Mouse (Mus musculus) layer of hippocampus, postnatal 25 days (tissue): ENCODE measurements around the gene Esrrg. TPM values are rescaled to one million over a fixed set of nuclear protein-coding genes. Genes with fewer than 3 reads are reported as not detected.

Experiments used
- DNase-seq, 2 experiments: peaks; one replicate each; pipeline ENCODE4 v3.0.0; 2022; ENCODE audit warnings: mixed read lengths in 2 of 2, low spot score in 1 of 2; ENCODE audit errors: extremely low spot score in 1 of 2
- total RNA-seq, 2 experiments: library from RNA; stranded (reverse); gene quantifications; 2 replicates each; pipeline ENCODE4 v1.2.3; 2021

The Esrrg gene
- total RNA-seq, 2 experiments from 2014 or later = 12.0 to 12.6 TPM

DNA sequence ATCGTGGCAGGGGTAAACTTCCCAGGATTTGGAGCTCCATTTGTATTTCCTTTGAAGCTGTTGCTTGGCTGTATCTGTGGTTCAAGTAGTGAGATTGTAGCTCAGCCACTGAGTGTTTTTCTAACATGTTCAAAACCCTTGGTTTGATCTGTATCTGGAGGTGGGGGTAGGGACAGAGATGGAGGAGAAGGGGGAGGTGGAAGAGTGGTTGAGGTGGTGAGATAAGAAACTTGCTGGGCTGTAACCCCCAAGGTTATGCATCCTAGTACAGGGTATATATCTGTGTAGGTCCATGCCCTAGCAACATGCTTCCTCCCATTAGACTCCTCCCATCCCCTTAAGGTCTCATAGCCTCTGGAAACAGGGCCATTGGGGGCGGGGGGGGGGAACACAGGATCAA is 92.4 kb downstream of the Esrrg start:
- no peak for DNase-seq

DNA sequence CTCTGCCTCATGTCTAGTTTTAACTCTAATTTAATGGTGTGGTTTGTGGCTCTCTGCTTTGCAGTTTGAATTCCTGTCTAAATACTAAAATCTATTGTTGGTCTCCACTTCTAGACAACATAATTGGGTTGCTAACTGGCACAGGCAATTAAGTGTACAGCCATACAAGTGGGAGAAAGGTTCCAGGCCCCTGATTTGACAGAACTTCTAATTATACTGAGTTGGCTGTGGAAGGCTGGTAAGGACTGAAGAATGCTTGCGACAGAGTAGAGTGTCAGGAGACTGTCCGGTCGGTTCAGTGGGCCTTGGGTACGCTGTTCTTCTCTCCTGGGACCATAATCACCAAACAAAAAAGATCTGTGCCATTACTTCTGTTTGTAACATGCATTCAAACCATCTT is 96.3 kb downstream of the Esrrg start:
- DNase-seq = no peak

DNA sequence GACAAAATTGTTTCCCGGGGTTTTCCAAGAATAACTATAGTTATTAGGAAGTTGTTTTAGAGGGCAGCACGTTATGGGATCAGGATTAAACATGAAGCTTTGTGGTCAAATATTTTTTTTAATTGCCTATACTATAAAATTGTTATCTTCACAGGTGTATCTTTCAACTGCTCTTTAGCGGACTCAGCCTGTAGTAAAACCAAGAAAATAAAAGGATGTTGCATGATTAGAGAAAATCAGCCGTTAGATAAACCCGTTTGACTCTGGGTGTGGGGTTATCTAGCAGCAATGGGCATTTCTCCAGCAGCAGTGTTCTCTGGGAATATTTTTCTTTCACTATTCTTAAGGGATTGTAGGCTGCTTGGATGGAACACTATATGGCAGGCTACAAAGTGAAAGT is 96.8 kb downstream of the Esrrg start:
- no peak for DNase-seq

DNA sequence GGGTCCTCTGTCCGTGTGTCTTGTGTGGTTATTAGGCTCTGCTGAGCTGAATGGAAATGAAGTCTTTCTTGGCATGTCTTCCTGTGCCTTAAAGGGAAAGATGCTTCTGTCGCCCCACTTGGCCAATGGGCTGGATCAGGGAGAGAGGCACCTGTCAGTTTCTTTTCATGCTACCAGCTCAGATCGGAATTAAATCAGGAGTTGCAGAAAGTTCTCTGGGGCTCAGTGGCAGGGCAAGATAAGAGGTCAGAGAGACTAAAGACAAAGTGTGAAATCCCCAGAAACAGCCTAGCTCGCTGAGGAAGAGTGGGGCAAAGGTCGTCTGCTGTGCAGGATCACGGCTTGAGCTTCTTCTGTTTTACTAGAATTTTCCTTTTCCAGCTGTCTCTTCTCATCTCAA is 97.5 kb downstream of the Esrrg start:
- DNase-seq = no peak

DNA sequence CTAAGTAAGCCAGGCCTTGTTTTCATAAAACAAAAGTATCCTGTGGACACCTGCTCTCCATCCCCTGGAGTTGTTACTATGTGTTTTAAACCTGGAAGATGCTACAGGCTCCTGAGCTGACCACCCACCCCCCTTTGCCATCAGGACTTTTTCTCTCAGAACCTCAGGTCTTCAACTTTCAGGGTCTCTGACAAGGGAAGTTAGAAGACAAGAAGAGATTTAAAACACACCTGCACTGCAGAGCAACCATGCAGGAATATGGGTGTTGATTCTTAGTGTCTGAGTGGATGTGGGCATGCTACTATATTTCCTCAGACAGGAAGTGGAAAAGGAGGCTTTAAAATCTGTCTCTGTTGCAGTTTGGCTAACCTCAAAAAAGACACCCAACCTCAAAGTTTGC is 98.6 kb downstream of the Esrrg start:
- DNase-seq = no peak

DNA sequence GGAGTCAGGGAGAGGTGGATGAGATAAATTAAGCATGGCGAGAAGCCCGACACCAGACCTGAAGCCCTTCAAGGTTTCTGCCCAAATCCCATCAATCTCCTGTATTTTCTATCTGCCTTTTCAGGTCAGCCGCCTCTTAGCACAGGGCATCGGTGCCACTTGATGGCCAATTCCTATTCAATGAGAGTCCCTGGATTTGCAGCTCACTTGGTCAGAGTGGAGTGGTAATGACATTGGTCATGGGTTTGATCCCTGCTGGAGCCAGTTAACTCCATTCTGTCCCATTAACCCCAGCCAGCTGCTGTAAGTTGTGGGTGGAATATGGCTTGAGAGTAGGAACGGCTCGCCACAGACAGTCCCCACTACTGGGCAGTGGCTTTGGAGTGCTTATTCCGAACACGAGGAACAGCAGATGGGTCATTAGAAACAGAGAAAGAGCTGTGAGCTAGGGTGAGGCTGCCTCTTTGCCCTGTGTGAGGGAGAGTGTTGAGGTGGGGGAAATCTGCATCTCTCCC is 101.9 kb downstream of the Esrrg start:
- no peak for DNase-seq

DNA sequence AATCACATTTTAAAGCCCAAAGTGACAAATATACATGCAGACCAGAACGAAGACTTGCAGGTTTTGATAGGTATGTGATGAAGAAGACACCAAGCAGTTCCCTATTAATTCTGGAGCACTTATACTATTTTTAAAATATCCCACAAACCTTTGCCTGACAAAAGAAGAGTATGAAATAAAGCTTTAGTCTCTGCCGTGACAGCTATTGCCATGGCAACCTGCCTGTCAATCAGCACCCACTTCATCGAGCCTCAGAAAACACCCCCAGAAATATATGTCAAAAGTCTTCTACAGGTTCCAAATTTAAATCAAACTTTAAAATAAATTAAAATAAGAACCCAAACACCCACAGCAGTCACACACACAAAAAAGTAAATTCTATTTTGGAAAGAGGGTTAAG is 112.4 kb downstream of the Esrrg start:
- DNase-seq = no peak

DNA sequence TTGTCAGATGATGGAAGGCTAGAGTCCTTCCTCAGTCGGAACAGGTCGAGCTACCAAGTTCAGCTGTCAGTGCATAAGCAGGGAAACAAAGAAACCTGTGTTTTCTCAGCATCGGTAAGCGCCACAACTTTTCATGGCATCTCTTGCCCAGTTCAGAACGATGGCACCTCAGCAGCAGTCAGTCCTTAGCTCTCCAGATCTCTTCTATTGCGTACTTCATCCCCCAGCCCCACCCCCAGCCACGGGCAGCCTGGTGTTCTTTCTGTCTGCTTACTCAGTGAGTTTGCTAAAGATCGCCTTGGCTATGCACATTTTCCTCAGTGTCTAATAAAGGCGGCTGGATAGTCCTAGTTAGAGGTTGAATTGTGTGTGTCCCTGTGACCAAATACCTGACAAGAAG is 113.4 kb downstream of the Esrrg start:
- DNase-seq = no peak

DNA sequence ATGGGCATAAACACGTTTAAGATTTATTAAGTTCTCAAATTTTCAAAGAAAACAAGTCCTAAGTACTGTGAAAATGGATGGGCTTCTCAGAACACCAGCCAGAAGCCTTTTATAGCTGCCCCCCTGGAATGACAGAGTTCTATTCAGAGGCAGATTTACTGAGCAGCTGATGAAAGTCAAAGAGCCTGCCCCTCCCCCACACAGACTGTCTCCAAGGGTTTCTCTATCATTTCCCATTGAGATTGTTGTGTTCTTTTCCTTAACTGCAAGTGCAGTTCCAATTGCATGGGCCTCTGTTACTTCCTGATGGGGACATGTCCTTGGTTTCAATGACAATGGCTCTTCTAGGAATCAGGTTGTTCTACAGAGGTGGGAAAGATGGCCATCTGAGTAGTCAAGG is 116.1 kb downstream of the Esrrg start:
- no peak for DNase-seq

DNA sequence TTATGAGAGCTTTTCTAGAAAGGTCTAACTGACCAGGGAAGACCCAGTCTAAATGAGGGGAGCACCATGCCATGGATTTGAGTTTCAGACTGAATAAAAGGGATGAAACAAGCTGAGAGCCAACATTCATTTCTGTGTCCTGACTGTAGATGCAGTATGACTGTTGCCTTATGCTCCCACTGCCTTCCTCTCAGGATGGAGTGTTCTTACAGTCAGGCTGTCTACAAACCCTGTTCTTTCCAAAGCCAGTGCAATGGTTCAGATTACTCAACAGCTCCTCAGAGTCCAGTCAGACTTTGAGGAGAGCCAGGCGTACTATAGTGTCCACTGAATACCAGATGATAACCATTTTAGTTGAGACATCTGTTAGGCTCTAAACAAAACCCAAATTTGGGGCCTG is 116.8 kb downstream of the Esrrg start:
- DNase-seq = no peak

DNA sequence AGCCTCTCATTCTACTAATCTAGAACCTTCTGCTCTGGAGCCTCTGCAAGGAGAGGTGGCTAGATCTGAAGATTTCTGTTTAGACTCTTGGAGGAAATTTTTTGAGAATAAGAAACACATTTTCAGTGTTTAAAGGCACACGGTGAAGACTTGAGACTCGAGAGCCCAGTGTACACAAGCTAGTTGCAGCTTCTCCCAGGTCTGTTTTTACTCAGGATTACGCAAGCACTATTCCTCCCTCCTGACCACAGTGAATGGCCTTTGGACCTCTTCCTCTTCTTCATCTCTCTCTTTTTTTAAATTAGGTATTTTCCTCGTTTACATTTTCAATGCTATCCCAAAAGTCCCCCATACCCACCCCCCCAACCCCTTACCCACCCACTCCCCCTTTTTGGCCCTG is 122.6 kb downstream of the Esrrg start:
- no peak for DNase-seq

DNA sequence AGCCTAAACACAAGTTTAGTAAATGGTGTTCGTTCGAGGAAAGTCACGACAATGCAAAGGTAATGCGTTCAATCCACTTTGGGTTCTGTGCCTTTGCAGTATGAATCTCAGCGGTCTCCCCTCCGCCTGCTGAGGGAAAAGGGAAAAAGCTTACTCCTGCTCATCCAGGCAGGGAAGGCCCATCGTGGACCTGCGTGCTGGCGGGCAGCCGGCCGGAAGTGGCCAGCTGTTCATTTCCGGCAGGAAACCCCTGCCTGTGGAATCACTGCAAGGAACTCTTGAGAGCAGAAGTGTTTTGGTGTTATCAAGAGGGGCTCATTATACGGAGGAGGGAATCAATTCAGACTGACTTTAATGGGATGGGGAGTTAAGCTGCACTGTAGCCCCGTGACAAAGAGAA is 127.9 kb downstream of the Esrrg start:
- no peak for DNase-seq

DNA sequence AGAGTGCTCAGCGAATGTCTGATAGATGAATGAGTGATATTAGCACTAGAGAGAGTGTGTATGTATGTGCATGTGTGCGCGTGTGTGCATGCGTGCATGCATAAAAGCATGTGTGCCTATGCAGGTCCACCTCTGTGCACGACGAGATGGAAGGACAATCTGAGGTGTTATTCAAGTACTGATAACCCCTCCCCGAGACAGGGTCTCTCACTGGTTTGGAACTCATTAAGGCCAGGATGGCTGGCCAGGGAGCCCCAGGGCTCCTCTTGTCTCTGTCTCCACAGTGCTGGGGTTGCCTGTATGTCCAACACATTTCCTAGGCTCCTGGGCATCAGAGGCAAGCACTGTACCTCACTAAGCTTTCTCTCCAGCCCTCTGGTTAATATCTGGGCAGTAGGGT is 128.7 kb downstream of the Esrrg start:
- no peak for DNase-seq

DNA sequence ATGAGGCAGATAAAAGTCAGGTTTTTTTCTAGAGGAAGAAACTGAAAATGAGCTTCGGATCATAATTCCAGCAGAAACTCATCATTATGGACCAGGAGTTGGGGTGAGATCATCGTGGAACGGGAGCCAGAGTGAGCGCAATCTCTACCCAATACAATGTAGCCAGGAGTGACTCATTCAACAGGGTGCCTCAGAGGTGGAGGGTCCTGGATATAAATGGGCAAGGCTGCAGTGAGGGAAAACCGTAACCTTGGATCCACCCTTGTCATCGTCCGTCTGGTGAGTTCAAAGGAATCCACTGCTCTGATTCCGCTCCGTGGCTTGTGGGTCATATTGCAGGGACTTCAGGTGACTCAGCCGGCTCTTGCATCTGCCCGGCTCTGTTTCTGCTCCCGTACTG is 131.9 kb downstream of the Esrrg start:
- no peak for DNase-seq

DNA sequence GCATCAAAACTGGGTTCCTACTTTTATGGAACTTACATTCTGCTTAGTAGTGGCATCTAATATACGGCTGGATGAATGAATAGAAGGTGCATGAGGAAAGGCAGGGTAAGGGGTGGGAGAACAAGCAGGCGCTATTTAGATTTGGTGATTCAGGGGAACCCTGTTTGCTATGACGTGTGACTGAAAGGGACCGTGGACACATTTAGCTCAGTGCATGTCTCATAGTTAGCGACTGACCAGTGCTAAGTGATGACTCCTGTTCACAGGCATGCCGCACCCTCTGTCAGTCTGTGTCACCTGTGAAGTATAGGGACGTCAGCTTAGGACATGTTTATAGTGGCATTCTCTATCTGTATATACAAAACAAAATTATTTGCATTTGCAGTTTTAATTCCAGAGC is 132.7 kb downstream of the Esrrg start:
- DNase-seq = no peak

DNA sequence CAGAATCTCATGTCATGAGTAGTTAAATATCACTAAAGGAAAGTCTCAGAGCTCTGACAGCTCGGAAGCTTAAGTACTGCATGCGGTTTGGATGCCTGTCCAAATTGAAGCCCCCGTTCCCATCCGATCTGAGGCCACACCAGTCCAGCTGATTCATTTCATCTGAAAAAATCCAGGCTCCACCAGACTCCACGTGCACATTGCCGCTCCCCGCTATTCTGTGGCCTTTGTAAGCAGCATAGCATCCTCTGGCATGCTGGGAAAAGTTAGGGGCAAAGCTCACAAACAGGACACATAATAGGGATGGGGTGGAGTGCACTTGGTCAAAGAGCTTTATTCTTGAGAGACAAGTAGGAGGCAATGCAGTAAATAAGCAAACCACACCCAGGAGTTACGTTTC is 133.5 kb downstream of the Esrrg start:
- DNase-seq = no peak

DNA sequence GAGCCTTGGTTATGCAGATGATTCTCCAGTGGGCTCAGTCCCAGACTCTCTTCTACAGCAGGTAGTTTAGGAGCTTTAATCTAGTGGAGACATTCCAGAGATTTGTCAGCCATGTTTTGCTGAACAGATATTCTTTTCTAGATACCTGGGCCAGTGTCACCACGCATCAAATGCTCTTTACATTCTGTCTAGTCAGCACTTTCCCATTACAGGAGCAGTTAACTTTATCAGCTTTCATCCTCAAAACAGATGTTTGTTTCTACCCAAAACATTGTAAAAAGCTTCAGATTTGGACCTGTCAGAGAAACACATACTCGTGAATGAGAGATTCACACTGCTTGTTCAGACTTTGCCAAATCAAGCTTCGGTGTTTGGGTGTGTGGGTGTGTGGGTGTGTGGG is 140.7 kb downstream of the Esrrg start:
- DNase-seq = no peak

DNA sequence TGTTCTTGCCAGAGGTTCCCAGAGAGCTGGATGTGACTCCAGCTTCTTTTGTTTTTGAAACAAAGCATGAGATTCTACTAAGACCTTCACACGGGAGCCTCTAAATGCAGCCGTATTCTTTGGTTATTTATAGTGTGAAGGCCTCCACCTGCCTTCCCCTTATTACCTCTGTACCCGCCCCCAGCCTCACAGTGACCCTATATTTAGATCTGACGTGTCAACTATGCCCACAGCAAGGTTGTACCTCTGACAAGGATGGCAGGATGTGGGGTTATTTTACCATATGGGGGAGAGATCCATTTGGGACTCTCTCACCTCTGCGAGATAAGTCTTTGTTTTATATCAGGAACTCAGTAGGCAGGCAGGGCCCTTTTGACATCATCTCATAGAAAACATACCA is 141.3 kb downstream of the Esrrg start:
- no peak for DNase-seq

DNA sequence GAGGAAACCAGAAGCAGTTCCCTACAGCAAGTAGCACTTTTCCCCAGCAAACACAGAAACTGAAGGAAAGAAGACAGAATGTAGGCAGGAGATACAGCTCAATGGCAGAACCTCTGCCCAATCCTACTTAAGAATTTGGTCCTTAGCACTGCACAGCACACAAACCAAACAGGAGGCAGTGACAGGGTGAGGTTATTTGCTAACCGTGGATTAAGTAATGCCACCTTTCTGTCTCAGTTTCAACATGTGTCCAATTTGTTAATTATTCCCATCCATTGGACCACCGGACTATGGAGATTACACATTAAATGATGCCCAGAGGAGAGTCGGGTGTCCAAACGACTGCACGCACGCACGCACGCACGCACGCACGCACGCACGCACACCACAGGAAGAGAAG is 146.9 kb downstream of the Esrrg start:
- DNase-seq = no peak

DNA sequence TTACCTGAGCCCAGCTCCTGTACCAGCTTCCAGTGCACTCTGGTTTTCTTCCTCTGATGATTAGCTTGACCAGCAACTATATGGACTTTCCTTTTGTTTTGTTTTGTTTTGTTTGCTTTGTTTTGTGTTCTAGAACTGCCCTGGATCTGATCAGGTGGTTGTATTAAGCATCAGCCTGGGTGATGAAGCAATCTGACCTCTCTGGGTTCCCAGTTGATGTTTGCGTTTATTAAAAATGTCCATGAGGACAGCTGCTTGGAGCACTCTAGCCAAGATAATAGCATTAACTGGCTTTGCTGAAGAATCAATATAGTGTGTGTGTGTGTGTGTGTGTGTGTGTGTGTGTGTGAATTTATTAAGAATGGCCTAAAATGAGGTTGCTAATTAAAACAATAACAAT is 149.4 kb downstream of the Esrrg start:
- no peak for DNase-seq

DNA sequence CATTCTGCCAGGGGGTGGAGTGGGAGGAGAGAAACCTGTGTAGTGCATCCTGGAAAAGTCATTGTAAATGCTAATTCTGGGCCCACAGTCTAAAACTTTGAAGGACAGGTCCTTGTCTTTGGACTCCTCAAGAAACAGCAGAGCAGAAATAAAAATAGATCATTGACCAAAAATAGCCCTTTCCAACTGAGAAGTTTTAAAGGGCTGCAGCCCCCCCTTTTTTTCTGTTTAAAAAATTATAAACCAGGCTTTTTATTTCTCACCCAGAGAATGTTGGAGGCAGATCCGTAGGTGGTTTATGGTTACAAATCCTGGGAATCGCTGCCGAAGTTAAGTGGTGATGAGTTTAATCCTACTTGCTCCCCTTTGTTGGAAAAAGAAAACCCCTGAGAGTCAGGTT is 150.0 kb downstream of the Esrrg start:
- no peak for DNase-seq

DNA sequence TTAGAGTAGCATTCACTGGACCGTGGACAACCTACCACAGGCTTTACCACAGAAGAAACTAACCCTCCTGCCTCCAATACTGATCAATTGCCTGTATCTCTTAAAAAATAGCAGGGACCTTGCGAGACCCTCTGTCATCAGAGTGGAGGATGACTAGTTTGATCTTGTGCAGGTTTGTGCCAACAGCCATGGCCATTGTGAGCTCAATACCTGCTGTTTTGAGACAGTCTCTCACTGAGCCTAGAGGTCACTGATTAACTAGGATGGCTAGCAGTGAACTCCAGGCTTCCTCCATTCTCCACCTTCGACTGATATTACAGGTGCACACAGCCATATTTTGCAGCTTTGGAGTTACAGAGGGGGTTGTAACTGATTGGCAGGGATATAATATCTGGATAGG is 150.9 kb downstream of the Esrrg start:
- DNase-seq = no peak

DNA sequence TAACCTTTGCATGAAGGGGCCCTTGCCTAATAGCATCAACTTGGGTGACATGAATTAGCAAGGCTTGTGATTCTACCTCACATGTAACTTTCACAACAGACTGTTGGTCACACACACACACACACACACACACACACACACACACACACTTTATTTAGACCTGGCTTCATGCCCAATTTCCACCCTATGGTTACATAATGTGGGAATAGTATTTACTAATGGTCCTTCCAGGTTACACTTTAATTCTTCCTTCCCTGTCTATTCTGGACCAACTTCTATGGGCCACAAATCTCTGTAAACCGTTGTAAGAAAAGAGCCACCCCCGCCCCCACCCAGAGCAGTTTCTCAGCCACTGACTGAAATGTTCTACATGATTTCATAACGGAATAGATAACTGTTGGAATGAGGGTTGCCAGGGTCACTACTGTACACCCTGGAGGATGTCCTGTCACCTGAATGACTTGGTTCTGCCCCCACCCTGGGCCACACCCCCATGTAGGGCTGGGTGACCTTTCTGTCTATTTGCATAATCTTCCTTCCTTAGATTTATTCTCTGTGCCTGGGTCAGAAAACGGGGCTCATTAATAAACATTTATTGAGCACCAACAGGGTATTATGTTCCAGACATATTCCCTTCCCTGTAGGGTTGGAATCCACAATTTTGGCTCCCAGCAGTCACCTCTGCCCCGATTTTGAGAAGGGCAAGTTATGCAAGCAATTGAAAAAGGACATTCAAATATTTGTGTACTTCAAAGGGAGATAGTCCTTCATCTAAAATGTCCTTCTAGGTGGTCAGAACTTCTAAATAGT is 154.3 kb downstream of the Esrrg start:
- DNase-seq = no peak
